Mouse (Mus musculus) T-helper 2 cell (primary cell): ENCODE results near the gene Zcchc10.
"Not testable (repeated sequence)": the region's sequence is repeated elsewhere in the genome, so short reads cannot be mapped to it uniquely, and the experiment has no call there.

Source experiments
- in situ Hi-C: fragments of 300-600 bp; cut with MboI, MseI; formaldehyde crosslinking; loops from one replicate; pipeline ENCODE4 v1.15.1; 2025; ENCODE audit warnings: high pct_unique_total_duplicates

Zcchc10 gene

GRCm38 (mm10) chr11:53314770-53315173 is 9.7 kb upstream of the Zcchc10 start:
- in situ Hi-C loops = no loop called here

- in situ Hi-C loops = no loop called here
These were observed 7.5 kb upstream of the Zcchc10 start for GRCm38 (mm10) chr11:53316996-53317395.

- in situ Hi-C loops = no loop called here
These were observed 6.4 kb upstream of the Zcchc10 start for GRCm38 (mm10) chr11:53318041-53318440.

GRCm38 (mm10) chr11:53318568-53318967 is 5.9 kb upstream of the Zcchc10 start:
- in situ Hi-C loops = not testable (repeated sequence)

- in situ Hi-C loops = not testable (repeated sequence)
These were observed 4.6 kb upstream of the Zcchc10 start for GRCm38 (mm10) chr11:53319867-53320266.

GRCm38 (mm10) chr11:53330325-53330724 is 5.8 kb downstream of the Zcchc10 start:
- in situ Hi-C loops = no loop called here

- in situ Hi-C loops = no loop called here
These were observed 6.6 kb downstream of the Zcchc10 start for GRCm38 (mm10) chr11:53331121-53331520.

- in situ Hi-C loops = no loop called here
These were observed 7.7 kb downstream of the Zcchc10 start for GRCm38 (mm10) chr11:53332076-53332680.

GRCm38 (mm10) chr11:53335505-53336181 is 11.2 kb downstream of the Zcchc10 start:
- in situ Hi-C loops = no loop called here

GRCm38 (mm10) chr11:53336182-53336571 is 11.7 kb downstream of the Zcchc10 start:
- in situ Hi-C loops = no loop called here

- in situ Hi-C loops = no loop called here
These were observed 12.4 kb downstream of the Zcchc10 start for GRCm38 (mm10) chr11:53336924-53337323.

- in situ Hi-C loops = no loop called here
These were observed 13.2 kb downstream of the Zcchc10 start for GRCm38 (mm10) chr11:53337684-53338083.

- in situ Hi-C loops = not testable (repeated sequence)
These were observed 16.5 kb downstream of the Zcchc10 start for GRCm38 (mm10) chr11:53341019-53341418.

GRCm38 (mm10) chr11:53342711-53343110 is 18.2 kb downstream of the Zcchc10 start:
- in situ Hi-C loops = no loop called here

GRCm38 (mm10) chr11:53345328-53345727 is 20.8 kb downstream of the Zcchc10 start:
- in situ Hi-C loops = no loop called here

- in situ Hi-C loops = no loop called here
These were observed 21.3 kb downstream of the Zcchc10 start for GRCm38 (mm10) chr11:53345738-53346137.

- in situ Hi-C loops = no loop called here
These were observed 26.1 kb downstream of the Zcchc10 start, which contains the start of gene Aff4 for GRCm38 (mm10) chr11:53350291-53351223. Gene Aff4 (plus strand): TSS chr11:53350833.

- in situ Hi-C loops = no loop called here
These were observed 26.9 kb downstream of the Zcchc10 start for GRCm38 (mm10) chr11:53351224-53351942.

- in situ Hi-C loops = no loop called here
These were observed 27.6 kb downstream of the Zcchc10 start for GRCm38 (mm10) chr11:53351943-53352590.

GRCm38 (mm10) chr11:53358504-53359155 is 34.2 kb downstream of the Zcchc10 start:
- in situ Hi-C loops = loop anchor here (5.0 kb wide), 1 partner anchor 61 kb away; no protein-coding TSS in a partner anchor
